Mouse (Mus musculus) splenic B cell, adult 2 months (primary cell): ENCODE measurements around the gene Cry2.

Source experiments
- DNase-seq: peaks from one replicate; pipeline ENCODE4 v3.0.0-alpha.2; 2011; ENCODE audit warnings: low read depth, low spot score
- H3K27me3 ChIP-seq: 2 replicates; pipeline ENCODE4 v1.6.1; 2012; ENCODE audit warnings: mild to moderate bottlenecking, low read length, moderate library complexity, mixed read lengths; ENCODE audit not compliant: control insufficient read depth, poor library complexity, insufficient read depth, severe bottlenecking
- H3K36me3 ChIP-seq: 2 replicates; pipeline ENCODE4 v1.6.1; 2012; ENCODE audit warnings: mild to moderate bottlenecking, low read length, moderate library complexity, mixed read lengths; ENCODE audit not compliant: control insufficient read depth, poor library complexity, insufficient read depth, severe bottlenecking

Gene Cry2

GRCm38 (mm10) chr2:92377320-92377719 lies 56.5 kb downstream of the Cry2 start:
- DNase-seq = no peak
- no peaks in the 10 kb centered on the region for H3K27me3 ChIP-seq
- H3K36me3 ChIP-seq = peaks cover 6% of the 10 kb centered on the region

DNA sequence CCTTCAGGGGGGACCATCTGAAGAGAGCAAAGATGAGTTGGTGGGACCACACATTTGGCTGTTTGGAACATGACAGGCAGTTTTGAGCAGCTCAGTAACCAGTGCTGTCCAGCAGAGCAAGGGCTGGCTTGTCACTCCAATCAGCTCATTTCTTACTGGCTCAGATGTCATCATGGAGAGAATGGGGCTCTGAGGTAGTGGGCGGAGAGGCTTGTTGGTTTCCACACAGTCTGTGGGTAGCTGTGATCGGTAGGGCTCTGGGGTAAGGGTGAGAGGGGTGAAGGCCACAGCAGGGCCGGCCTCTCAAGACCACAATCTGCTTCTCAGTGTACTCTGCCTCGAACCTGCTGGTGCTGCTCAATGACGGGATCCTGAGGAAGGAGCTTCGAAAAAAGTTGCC lies 57.5 kb downstream of the Cry2 start:
- no peak for DNase-seq
- no peaks in the 10 kb centered on the region for H3K27me3 ChIP-seq
- peaks cover 6% of the 10 kb centered on the region for H3K36me3 ChIP-seq

DNA sequence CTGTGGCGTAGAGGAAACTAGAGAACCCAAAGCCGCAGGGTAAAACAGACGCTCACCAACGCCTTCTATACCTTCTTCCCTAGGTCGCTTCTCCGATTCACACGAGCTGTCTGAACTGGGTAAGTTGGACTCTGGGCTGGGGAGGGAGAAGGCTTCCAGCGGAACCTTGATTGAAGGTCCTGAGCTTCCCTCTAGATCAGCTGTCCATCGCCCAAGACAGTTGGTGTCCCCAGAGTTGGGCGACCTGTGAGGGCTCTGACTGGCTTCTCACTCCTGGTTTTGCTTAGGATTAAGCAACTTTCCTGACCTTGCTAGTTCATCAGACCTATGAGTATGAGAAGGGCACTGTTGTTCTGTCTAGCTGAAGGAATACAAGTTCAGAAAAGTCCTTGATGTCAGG lies 58.1 kb downstream of the Cry2 start:
- Histone ChIP-seq H3K27me3 (no peaks in the 10 kb centered on the region), H3K36me3 (peaks cover 6% of the 10 kb centered on the region)
- no peak for DNase-seq

- DNase-seq = peak; percentile 97
- Histone ChIP-seq H3K36me3 (peaks cover 6% of the 10 kb centered on the region), H3K27me3 (no peaks in the 10 kb centered on the region)
These were observed 58.7 kb downstream of the Cry2 start for GRCm38 (mm10) chr2:92375099-92375623.

DNA sequence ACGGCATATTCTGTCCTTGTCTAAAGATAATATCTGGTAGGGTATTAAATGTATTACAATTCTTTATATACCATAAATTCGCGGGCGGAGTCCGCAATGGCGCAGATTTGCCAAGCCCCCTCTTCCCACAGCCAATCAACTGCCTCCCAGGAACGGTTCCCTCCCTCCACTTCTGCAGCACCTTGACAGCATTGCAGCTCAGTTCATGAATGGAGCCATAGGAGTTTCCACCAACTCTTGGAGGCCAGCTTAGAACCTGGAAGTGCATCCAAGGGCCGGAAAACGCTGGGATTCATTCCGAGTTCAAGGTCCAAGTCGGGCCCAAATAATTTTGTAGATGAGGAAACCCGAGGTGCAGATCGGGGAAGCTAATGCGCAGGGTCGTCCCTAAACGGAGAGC lies 59.3 kb downstream of the Cry2 start, which contains the start of the genes Pex16 and Large2:
Gene Pex16, plus strand, starts transcription at position 163 of the 400 bp plus-strand sequence.
Gene Large2, minus strand, starts transcription at position 356 of the 400 bp plus-strand sequence.
- Histone ChIP-seq H3K36me3 (peaks cover 6% of the 10 kb centered on the region), H3K27me3 (no peaks in the 10 kb centered on the region)
- peak; percentile 68 for DNase-seq

GRCm38 (mm10) chr2:92373437-92373813 lies 60.4 kb downstream of the Cry2 start:
- Histone ChIP-seq H3K36me3 (no peaks in the 10 kb centered on the region), H3K27me3 (no peaks in the 10 kb centered on the region)
- no peak for DNase-seq

GRCm38 (mm10) chr2:92372767-92373436 lies 60.9 kb downstream of the Cry2 start:
- DNase-seq = no peak
- Histone ChIP-seq H3K27me3 (no peaks in the 10 kb centered on the region), H3K36me3 (no peaks in the 10 kb centered on the region)

DNA sequence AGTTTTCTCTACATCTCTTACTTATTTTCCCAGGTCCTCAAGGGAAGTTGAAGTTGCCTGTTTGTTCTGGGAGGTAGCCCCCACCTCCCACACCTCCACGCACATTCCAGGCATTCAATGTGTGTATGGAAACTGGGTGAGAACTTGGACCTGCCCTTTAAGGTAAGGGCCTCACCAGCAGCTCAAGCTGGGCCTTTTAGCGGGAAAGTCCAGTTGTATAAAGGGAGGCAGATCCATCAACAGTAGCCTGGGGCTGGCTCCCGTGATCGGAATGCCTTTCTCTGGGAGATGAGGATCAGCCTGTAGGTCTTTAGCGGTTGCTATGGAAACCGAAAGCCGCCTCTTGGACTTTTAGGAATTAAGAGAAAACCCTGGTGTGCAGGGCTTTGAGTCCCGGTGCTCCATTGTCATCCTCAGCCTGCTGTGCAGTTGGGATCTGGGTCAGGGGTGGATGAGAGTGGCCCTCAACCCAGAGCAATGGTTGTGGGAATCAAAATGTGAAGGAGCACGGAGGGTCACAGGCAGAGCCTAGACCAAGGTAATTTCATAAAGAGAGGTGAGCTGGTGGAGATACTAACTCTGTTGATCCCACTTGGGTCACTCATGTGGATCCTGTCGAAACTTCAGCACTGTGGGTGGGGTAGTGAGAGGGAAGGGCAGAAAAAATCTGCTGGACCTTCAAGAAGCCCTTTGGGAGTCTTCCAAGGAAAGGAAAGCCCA lies 61.7 kb downstream of the Cry2 start:
- DNase-seq = no peak
- H3K36me3 ChIP-seq = no peaks in the 10 kb centered on the region
- H3K27me3 ChIP-seq = no peaks in the 10 kb centered on the region

DNA sequence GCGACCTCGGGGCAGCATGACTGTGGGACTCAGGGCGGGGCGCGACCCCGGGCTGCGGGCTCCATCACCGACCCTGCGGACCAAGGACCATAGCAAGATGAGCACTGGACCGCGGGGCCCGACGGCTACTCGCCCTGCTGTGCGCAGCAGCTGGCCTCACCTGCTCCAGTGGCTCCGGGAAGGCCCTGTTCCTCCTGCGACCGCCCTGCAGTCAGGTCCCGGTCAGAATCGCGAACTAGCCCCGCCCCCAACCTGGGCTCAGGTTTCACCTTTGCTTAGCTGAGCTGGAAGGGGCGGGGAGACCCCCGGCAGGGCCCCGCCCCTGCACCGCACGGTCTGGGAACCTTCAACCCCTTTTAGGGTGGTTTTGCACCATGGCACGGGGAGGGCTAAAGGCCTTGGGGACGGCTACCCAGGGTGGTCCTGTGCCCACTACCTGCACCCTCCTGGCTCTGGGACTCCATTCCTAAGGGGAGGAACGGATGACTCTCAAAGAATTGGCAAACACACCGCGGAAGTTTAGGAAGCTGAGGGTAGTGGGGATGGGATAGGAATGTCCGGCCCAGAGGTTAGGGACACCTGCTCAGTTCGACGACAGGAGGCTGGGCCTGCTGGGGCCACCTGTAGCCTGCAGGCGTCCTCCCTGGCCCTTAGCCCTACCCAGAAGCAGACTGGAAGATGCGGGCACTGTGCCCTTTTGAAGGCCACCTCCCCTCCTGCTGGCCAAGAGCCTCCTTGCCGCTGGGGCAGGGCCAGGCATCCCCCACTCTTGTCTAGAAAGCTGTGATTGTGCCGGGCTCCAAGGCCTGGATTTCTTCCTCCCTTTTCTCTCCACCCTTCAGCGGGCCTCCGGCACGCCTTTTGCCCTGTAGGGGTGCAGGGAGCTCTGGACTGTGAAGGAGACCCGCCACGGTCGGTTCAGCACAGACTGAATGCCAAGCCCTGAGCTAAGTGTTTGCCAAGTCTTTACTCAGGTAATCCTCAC lies 62.7 kb downstream of the Cry2 start:
- peak; percentile 43 for DNase-seq
- Histone ChIP-seq H3K27me3 (no peaks in the 10 kb centered on the region), H3K36me3 (no peaks in the 10 kb centered on the region)

DNA sequence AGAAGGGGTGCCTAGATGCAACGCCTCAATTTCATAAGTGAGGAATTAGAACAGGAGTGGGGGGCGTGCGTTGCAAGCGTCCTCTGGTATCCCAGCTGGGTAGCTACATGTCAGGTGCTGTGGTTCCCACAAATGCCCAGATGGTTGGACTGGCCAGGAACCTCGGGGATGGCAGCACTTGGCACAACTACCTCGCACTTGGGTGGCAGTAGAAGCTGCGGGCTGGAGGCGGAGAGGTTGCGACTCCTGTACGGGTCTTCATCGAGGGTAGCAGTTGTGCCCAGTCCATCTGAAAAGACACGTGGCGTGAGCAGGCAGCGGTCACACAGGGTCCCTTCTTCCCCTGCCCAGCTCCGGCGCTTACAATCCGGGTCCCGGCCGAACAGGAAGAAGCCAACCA lies 63.5 kb downstream of the Cry2 start:
- Histone ChIP-seq H3K27me3 (no peaks in the 10 kb centered on the region), H3K36me3 (no peaks in the 10 kb centered on the region)
- DNase-seq = no peak

DNA sequence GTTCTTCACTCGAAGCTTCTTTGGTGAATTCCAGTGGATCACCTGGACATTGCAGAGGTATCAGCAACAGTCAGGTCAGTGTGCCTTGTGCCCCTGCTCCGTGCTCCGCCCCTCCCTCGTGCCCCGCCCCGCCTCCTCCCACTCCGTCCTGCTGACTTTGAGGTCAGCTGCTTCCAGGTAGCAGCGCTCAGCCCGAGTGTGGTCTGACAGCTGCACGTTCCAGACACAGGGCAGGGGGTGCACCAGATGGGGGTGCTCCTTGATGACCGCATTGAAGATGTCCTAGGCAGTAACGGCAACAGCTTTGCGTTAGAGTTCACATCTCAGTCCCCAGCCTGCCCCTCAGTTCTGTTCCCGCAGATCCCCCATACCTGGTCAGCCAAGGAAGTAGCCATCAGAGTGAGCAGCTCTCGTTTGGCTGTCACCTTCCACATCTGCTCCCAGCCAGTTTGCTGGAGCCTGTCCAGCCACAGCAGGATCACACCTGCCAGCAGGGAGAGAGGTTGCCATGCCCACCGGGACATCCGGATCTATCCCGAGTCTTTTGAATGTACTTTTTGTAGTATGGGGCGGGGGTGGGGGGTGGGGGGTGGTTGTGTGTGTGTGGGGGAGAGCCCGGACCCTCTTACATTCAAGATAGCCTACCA lies 66.3 kb downstream of the Cry2 start:
- no peak for DNase-seq
- Histone ChIP-seq H3K36me3 (no peaks in the 10 kb centered on the region), H3K27me3 (no peaks in the 10 kb centered on the region)

- no peak for DNase-seq
- H3K27me3 ChIP-seq = no peaks in the 10 kb centered on the region
- H3K36me3 ChIP-seq = peaks cover 2% of the 10 kb centered on the region; the same call in 1 of the 2 replicates
These were observed 68.3 kb downstream of the Cry2 start for GRCm38 (mm10) chr2:92365568-92365967.

GRCm38 (mm10) chr2:92364086-92364485 lies 69.8 kb downstream of the Cry2 start:
- no peak for DNase-seq
- H3K27me3 ChIP-seq = no peaks in the 10 kb centered on the region
- peaks cover 6% of the 10 kb centered on the region for H3K36me3 ChIP-seq

DNA sequence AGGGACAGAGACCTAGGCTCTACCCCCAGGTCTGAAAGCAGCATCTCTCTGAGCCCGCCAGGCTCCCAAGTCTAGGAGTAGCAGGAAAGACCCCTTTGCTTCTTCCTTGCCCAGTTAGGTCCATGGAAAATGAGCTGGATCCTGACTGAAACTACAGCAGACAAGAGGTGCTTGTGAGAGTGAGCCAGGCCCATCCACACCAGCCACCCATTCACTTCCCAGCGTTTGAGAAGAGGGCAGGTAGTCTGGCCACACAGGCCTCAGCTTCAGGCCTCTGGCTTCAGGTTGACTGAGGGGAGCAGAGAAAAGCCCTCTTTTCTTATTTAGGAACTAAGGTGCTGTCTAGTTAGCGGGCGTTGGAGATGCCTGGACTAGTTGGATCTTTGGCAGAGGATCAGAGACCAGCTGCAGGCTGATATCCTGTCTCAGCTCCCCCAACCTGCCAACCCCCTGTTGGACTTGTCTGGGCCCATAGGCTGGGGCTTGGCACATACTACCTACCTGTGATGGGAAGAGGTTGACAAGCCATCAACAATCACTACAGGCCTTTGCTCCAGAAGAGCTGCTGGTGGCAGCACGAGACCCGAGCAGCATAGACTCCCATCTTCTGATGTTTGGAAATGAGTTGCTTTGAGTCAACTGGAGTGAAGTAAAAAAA lies 71.1 kb downstream of the Cry2 start:
- H3K27me3 ChIP-seq = no peaks in the 10 kb centered on the region
- no peak for DNase-seq

More for the DNA sequence above, 71.1 kb downstream of the Cry2 start:
- H3K36me3 ChIP-seq = peaks cover 12% of the 10 kb centered on the region
